Mouse (Mus musculus): ENCODE measurements around the gene Akr1b3. TPM values are rescaled to one million over a fixed set of nuclear protein-coding genes. Genes with fewer than 3 reads are reported as not detected.
"Not testable (repeated sequence)": the region's sequence is repeated elsewhere in the genome, so short reads cannot be mapped to it uniquely, and the experiment has no call there.

The Akr1b3 gene
- total RNA-seq, 1 experiment from 2014 or later = 138 TPM

- ATAC-seq (replicated peaks; ENCODE audit: low read depth, poor library complexity, severe bottlenecking) = not testable (repeated sequence)
Observed at GRCm38 (mm10) chr6:34331804-34332203, 14.5 kb upstream of the Akr1b3 start.

DNA sequence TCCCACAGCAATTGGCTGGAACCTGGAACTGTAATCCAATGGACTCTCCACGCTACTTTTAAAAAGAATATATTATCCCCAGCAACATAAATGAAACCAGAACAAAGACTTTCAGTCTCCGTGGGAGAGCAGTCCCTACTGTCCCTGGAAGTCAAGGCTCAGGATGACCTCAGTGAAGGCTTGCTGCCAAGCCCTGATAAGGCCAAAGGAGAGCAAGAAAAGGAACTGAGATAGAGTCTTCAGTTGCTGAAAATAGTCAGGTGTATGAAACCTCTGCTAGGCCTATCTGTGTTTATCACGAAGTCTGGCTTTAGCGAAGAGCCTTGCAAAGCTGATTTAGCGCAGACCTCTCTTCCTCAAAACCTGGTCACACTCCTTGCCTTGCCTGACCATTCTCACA, 14.1 kb upstream of the Akr1b3 start:
- ATAC-seq (replicated peaks; ENCODE audit: low read depth, poor library complexity, severe bottlenecking) = no peak

DNA sequence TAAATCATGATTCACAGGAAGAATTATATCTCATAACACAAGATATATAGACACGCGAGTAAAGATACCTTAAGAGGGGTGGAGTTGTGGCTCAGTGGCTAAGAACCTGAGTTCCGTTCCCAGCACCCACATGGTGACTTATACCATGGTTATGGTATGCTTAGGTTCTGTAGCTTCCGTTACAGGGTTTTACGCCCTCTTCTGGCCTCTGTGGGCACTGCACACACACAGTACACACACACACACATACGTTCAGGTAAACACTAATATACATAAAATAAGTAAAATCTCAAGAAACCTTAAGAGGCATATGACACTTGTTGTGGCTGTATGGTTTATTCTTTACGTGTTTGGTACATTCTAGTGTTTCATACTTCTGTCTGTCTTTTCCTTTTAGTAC, 4.8 kb upstream of the Akr1b3 start:
- no peak for ATAC-seq (replicated peaks; ENCODE audit: low read depth, poor library complexity, severe bottlenecking)

- ATAC-seq (replicated peaks; ENCODE audit: low read depth, poor library complexity, severe bottlenecking) = no peak
Observed at GRCm38 (mm10) chr6:34318636-34319035, 1.4 kb upstream of the Akr1b3 start.

DNA sequence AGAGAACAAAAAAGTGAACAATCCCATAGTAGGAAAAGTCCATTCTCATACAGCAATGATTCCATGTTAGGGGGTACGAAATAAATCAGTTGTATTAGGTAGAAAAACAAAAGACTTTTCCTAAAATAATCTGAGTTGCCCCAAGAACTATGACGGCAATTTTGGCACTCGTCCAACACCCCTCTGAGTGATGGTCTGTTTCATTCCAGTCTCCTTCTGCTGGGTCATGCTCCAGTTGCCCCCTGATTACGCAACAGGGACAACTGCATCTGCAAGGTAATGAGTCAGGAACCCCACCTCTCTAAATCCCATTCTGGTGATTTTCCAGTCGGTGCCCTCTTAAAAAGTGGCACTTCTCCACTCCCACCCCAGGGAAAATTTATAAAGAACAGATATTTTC, 894 bp upstream of the Akr1b3 start:
- ATAC-seq (replicated peaks; ENCODE audit: low read depth, poor library complexity, severe bottlenecking) = no peak

DNA sequence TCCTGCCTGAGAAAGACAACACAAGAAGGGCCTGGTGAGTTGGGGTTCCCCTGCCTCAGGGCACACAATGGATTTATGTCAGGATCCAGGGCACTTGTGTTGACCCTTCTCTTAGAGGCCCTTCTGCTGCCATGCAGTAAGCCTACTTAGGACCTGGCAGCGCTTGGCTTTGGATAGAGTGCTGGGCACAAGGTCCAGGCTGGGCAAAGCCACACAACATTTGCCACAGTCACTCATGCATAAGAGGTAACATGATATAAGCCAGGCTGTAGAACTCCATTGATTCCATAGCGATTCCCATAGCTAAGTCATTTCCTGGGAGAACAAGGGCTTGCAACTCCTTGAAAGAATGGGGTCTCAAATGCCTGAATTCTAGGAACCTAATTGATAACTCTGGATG, 3.4 kb downstream of the Akr1b3 start:
- ATAC-seq (replicated peaks; ENCODE audit: low read depth, poor library complexity, severe bottlenecking) = no peak

- ATAC-seq (replicated peaks; ENCODE audit: low read depth, poor library complexity, severe bottlenecking) = no peak
Observed at GRCm38 (mm10) chr6:34313386-34313785, 3.9 kb downstream of the Akr1b3 start.

DNA sequence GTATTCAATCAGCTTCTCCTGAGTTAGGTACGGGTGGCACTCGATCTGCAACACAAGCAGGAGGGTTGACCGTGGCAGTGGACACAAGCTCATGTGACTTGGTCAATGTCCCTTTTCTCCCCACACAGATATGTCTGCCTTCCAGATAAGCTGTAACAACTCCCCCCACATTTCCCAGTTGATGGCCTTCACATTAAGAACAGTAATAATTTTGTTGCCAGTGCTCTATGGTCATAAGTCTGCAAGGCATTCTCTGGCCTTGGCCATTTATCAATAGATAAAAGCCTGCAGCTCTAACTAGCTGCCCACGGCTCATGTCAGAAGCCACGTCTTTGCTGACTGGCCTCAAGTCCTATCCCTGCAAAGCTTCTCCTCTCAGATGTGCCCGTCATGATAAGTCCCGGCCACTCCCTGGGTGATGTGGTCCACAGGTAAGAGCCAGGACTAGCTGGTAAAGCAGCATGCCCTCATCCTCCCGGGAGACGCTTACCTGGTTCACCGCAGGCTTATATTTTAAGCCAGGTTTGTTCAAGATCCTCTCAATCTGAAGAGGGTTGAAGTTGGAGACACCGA, 7.2 kb downstream of the Akr1b3 start:
- ATAC-seq (replicated peaks; ENCODE audit: low read depth, poor library complexity, severe bottlenecking) = no peak

- no peak for ATAC-seq (replicated peaks; ENCODE audit: low read depth, poor library complexity, severe bottlenecking)
Observed at GRCm38 (mm10) chr6:34309526-34309925, 7.8 kb downstream of the Akr1b3 start.

GRCm38 (mm10) chr6:34306797-34307196, 10.5 kb downstream of the Akr1b3 start:
- no peak for ATAC-seq (replicated peaks; ENCODE audit: low read depth, poor library complexity, severe bottlenecking)

DNA sequence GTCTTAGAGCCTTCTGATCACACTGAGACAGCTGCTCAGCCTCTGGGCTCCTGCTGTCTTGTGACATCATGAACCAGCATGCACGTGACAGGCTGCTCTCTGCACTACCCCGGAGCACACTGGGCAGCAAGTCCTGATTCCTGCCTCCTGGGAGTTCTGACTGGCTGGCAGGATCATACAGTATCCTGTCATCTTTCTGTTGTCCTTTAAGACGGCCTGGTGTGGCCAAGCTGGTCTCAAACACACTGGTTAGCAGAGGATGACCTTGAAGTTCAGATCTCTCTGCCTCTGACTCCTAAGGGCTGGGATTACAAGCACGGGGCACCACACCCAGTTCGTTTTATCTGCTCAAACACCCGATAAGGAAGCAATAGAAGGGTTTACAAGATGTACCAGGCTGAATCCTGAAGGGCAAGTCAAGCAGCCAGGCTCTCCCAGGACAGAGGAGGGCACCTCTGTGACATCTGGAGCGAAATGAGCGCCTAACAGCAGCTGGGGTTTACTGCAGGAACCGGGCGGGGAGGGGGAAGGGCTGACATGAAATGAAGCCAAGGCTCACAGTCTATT, 12.5 kb downstream of the Akr1b3 start:
- no peak for ATAC-seq (replicated peaks; ENCODE audit: low read depth, poor library complexity, severe bottlenecking)

DNA sequence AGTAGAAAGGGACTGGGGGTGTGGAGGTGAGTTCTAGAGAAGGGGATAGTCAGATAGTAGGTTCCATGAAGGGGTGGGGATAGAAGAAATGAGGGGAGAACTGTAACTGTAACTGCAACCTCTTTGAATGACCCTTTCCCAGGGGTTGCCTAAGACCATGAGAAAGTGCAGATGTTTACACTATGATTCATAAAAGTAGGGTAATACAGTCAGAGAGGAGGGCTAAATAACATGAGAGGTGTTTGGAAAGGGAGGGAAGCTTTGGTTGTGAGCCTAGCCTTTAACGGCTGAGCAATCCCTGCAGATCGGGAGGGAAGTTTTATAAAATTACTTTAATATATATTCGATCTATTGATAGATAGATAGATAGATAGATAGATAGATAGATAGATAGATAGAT, 20.2 kb downstream of the Akr1b3 start:
- no peak for ATAC-seq (replicated peaks; ENCODE audit: low read depth, poor library complexity, severe bottlenecking)

GRCm38 (mm10) chr6:34295437-34295836, 21.8 kb downstream of the Akr1b3 start:
- no peak for ATAC-seq (replicated peaks; ENCODE audit: low read depth, poor library complexity, severe bottlenecking)

GRCm38 (mm10) chr6:34292882-34293487, 24.3 kb downstream of the Akr1b3 start:
- ATAC-seq (replicated peaks; ENCODE audit: low read depth, poor library complexity, severe bottlenecking) = peak; percentile 100

DNA sequence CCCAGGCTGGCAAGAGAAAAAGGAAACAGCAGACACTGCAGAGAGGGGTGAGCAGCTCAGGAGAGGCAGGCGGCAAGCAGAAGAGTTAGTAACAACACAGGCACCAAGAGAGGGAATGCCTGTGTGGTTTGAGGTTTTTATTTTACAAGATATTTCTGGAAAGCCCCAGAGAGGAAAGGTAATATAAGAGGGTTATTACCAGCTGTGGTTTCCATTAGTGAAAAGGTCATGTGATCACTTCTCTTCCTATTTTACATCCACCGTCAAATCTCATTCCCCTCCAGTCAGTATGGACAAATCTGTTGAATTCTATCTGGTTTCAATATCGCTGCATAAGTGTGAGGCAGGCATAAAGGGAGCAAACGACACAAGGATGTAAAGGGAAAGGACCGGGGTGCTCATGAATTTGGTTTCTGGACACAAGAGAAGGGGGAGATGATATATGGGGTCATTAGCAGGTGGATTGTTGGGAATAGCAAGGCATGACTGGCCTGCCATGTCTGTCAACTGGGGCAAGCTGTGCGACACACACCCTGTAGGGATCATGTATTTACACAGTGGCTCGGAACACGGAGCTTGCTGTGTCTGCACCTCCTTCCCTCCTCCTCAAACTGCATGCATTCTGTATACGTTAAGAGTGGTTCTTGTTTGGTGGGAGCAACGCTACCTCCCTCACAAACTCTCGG, 24.9 kb downstream of the Akr1b3 start:
- no peak for ATAC-seq (replicated peaks; ENCODE audit: low read depth, poor library complexity, severe bottlenecking)

GRCm38 (mm10) chr6:34290681-34291080, 26.6 kb downstream of the Akr1b3 start:
- ATAC-seq (replicated peaks; ENCODE audit: low read depth, poor library complexity, severe bottlenecking) = no peak

- no peak for ATAC-seq (replicated peaks; ENCODE audit: low read depth, poor library complexity, severe bottlenecking)
Observed at GRCm38 (mm10) chr6:34290091-34290490, 27.2 kb downstream of the Akr1b3 start.

DNA sequence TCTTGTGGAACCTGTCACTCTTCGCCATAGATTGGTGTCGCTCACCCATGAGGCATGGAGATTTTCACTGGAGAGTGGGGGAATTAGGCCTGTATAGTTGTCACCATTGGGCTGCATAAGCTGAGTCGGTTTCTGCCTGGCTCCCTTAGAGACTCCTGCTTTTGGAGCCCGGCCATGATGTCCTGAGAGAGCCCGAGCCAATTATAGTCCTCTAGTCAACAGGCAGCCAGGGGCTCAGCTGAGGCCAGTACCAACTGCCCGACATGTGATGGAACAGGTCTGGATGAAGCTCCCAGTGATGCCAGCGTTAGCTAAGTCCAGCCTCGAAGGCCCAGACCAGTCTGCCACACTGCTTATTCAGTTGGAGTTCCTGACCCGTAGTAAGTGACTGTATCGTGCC, 29.2 kb downstream of the Akr1b3 start:
- ATAC-seq (replicated peaks; ENCODE audit: low read depth, poor library complexity, severe bottlenecking) = no peak

DNA sequence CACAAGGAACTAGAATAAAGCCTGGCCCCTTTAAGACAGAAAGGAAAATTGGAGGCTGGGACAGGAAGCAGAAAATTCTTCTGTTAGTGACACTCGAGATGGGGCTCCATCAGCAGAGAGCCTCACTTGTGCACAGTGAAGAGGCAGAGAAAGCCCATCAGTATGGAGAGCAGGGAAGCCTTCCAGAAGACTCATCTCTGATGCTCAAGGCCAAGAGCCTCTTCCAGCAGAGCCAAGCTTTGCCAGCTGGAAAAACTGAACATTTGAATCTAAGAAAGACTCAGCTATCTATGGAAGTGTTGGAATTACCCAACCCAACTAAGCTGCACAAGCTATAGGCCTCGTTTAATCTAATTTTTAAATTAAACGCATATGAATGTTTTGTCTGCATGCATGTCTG, 30.4 kb downstream of the Akr1b3 start:
- no peak for ATAC-seq (replicated peaks; ENCODE audit: low read depth, poor library complexity, severe bottlenecking)

GRCm38 (mm10) chr6:34278385-34278784, 38.9 kb downstream of the Akr1b3 start:
- no peak for ATAC-seq (replicated peaks; ENCODE audit: low read depth, poor library complexity, severe bottlenecking)

DNA sequence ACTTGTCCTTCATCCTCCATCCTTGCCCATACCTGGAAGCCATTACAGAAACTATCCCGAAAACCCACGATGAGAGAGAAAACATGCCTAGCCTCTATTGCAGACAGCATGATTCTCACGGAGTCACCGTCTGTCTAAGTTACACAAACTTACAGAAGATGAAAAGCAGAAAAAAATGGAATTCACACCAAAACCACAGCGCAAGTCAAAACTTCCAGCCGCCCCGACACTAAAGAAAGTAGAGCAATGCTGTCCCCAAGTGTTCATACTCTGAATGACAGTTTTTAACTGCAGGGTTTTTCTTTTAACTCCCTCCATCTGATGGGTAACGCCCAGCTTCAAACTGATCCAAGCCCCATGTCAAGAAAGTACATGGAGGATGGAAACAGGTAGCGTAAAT, 39.6 kb downstream of the Akr1b3 start:
- peak; percentile 82 for ATAC-seq (replicated peaks; ENCODE audit: low read depth, poor library complexity, severe bottlenecking)

Data from common myeloid progenitor, adult 5-6 weeks (primary cell).